In the genomic region with DNA sequence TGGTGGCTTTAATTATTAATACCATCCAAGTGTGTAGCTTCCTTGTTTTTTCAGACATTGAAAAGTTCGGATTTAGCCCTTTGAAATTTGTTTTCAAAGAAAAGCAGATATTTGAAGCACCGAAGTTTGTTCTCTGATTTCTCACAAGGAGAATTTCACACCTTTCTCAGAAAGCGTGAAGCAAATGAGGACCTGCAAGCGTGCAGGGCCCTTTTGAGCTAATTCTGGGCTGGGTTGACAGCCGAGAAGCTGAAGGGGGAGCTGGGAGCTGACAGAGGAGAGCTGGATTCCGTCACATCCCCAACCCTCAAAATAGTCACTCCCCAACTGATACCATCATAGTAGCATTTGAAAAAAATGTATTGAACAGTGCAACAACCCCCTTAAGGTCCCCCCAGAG, we compare ENCODE assay signal across 19 mouse cellular contexts. TPM values are rescaled to one million over a fixed set of nuclear protein-coding genes. Genes with fewer than 3 reads are reported as not detected.
"Had no signal": no experiment of that assay in that cellular context is flagged by ENCODE, and none has a peak within 500 bp of the region (broad histone marks: within the 10 kb centered on the region; RNA-seq: fewer than 3 reads in every experiment).

No protein-coding gene starts in this region.

- DNase-seq: liver, postnatal 0 days; lung, adult 2 months; lung, postnatal 14 days; lung, postnatal 36 days; midbrain, embryonic 14.5 days; thymus, adult 2 months; thymus, postnatal 25 days; thymus, postnatal 4 days had no signal

- H3K4me3 ChIP-seq: liver, embryonic 15.5 days; lung, embryonic 15.5 days; megakaryocyte, embryonic 14.5 days; midbrain, embryonic 12.5 days; neural tube, embryonic 12.5 days; stomach, embryonic 15.5 days had no signal

- H3K27ac ChIP-seq: liver, embryonic 15.5 days; lung, embryonic 15.5 days; macrophage; midbrain, embryonic 12.5 days; neural tube, embryonic 12.5 days; stomach, embryonic 15.5 days; stomach, postnatal 0 days had no signal

RNA-seq across cellular contexts. Expression of gene Mpped1, which starts 34.8 kb away (rescaled TPM):
- total RNA-seq: megakaryocyte progenitor cell, adult 5-6 weeks; monocyte, adult 5-6 weeks; neutrophil, adult 5-6 weeks had no signal
